ENCODE assay signal across 26 mouse cellular contexts in the genomic region with DNA sequence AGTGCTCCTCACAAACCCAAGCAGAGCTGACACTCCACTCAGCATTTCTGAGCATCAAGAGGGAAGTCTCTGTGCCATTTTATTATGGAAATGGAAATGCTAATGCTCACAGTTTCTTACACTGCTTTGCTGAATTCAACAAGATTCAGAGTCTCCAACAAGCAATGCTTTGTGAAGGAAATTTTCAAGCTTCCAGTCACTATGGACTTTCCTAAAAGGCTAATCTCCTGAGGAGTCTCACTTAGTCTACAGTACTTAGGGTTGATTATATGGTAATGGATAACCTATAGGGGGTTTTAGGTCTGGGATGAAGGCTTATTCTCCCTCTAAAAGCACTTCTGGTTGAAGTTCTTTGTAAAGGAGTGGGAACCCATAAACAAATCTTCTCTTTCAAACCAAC.
"Had no signal": no experiment of that assay in that cellular context is flagged by ENCODE, and none has a peak within 500 bp of the region (broad histone marks: within the 10 kb centered on the region; RNA-seq: fewer than 3 reads in every experiment).

No protein-coding gene starts in this region.

- H3K9me3 ChIP-seq: embryonic facial prominence, embryonic 10.5 days; embryonic facial prominence, embryonic 12.5 days; embryonic facial prominence, embryonic 13.5 days; embryonic facial prominence, embryonic 15.5 days; forebrain, embryonic 10.5 days; forebrain, embryonic 12.5 days; forebrain, embryonic 13.5 days had no signal

- H3K9ac ChIP-seq: embryonic facial prominence, embryonic 12.5 days; embryonic facial prominence, embryonic 13.5 days; embryonic facial prominence, embryonic 15.5 days; forebrain, embryonic 12.5 days; forebrain, embryonic 13.5 days; forebrain, postnatal 0 days had no signal

- H3K27ac ChIP-seq: embryonic facial prominence, embryonic 10.5 days; embryonic facial prominence, embryonic 12.5 days; embryonic facial prominence, embryonic 13.5 days; embryonic facial prominence, embryonic 15.5 days; forebrain, embryonic 10.5 days; forebrain, embryonic 12.5 days; forebrain, embryonic 13.5 days; gastrocnemius, adult 2 months; heart, adult 2 months had no signal

- DNase-seq: cerebellum, adult 9-11 months; cerebellum, postnatal 10 days; cerebellum, postnatal 14 days; cerebellum, postnatal 25 days; cerebellum, postnatal 36 days; embryo, embryonic 11 days; forebrain, postnatal 0 days; gastrocnemius, adult 2 months; gastrocnemius, postnatal 10 days; gastrocnemius, postnatal 14 days; gastrocnemius, postnatal 25 days; gastrocnemius, postnatal 36 days; heart, adult 11 months; heart, adult 18-20 months; heart, adult 2 months had no signal

- H3K4me2 ChIP-seq: embryonic facial prominence, embryonic 12.5 days; embryonic facial prominence, embryonic 13.5 days; embryonic facial prominence, embryonic 15.5 days; forebrain, embryonic 12.5 days; forebrain, embryonic 13.5 days; heart, embryonic 11.5 days had no signal

- H3K4me3 ChIP-seq: embryonic facial prominence, embryonic 10.5 days; embryonic facial prominence, embryonic 12.5 days; embryonic facial prominence, embryonic 13.5 days; embryonic facial prominence, embryonic 15.5 days; erythroblast, embryonic 14.5 days; forebrain, embryonic 10.5 days; forebrain, embryonic 12.5 days; forebrain, embryonic 13.5 days; gastrocnemius, adult 2 months; heart, adult 2 months had no signal

- ATAC-seq: forebrain, embryonic 13.5 days; forebrain, embryonic 14.5 days; forebrain, embryonic 16.5 days; forebrain, postnatal 0 days had no signal

- H3K27me3 ChIP-seq: embryonic facial prominence, embryonic 12.5 days; embryonic facial prominence, embryonic 13.5 days; embryonic facial prominence, embryonic 15.5 days; forebrain, embryonic 12.5 days; forebrain, embryonic 13.5 days had no signal

- H3K4me1 ChIP-seq: embryonic facial prominence, embryonic 10.5 days; embryonic facial prominence, embryonic 12.5 days; embryonic facial prominence, embryonic 13.5 days; embryonic facial prominence, embryonic 15.5 days; forebrain, embryonic 10.5 days; forebrain, embryonic 12.5 days; forebrain, embryonic 13.5 days had no signal

- H3K36me3 ChIP-seq: embryonic facial prominence, embryonic 10.5 days; embryonic facial prominence, embryonic 12.5 days; embryonic facial prominence, embryonic 13.5 days; embryonic facial prominence, embryonic 15.5 days; forebrain, embryonic 10.5 days; forebrain, embryonic 12.5 days had no signal
